Mouse (Mus musculus) heart, embryonic 15.5 days (tissue): Measurements from ENCODE around the gene Med26. TPM values are rescaled to one million over a fixed set of nuclear protein-coding genes. Genes with fewer than 3 reads are reported as not detected.

Source experiments
- ATAC-seq: fragments of 200-750 bp; cut with Nextera tagmentation; replicated peaks from 2 replicates; pipeline ENCODE4 v1.8.0; 2017; ENCODE audit warnings: low read depth, moderate TSS enrichment; ENCODE audit not compliant: insufficient number of reproducible peaks, insufficient read depth, low FRiP score
- H3K27ac ChIP-seq: fragments of 300-500 bp; sonication (generic); 2 replicates; pipeline ENCODE4 v1.5.1; 2015; ENCODE audit warnings: mild to moderate bottlenecking, inconsistent platforms
- H3K27me3 ChIP-seq: fragments of 300-500 bp; sonication (generic); 2 replicates; pipeline ENCODE4 v1.6.1; 2015; ENCODE audit warnings: inconsistent platforms
- H3K36me3 ChIP-seq: fragments of 300-500 bp; sonication (generic); 2 replicates; pipeline ENCODE4 v1.6.1; 2015; ENCODE audit warnings: mild to moderate bottlenecking, inconsistent platforms
- H3K4me1 ChIP-seq: fragments of 300-500 bp; sonication (generic); replicated peaks from 2 replicates; pipeline ENCODE4 v1.6.1; 2015; ENCODE audit warnings: inconsistent platforms
- H3K4me2 ChIP-seq: fragments of 300-500 bp; sonication (generic); 2 replicates; pipeline ENCODE4 v1.6.1; 2015; ENCODE audit warnings: inconsistent platforms, mild to moderate bottlenecking, moderate library complexity
- H3K4me3 ChIP-seq: fragments of 300-500 bp; sonication (generic); 2 replicates; pipeline ENCODE4 v1.5.1; 2015; ENCODE audit warnings: mild to moderate bottlenecking, inconsistent platforms
- H3K9ac ChIP-seq: fragments of 300-500 bp; sonication (generic); 2 replicates; pipeline ENCODE4 v1.6.1; 2015; ENCODE audit warnings: mild to moderate bottlenecking, inconsistent platforms
- H3K9me3 ChIP-seq: fragments of 300-500 bp; sonication (generic); replicated peaks from 2 replicates; pipeline ENCODE4 v1.6.1; 2016; ENCODE audit warnings: inconsistent platforms
- WGBS: fragments of 180-500 bp; shearing (Covaris S2); methylation state at CpG from one replicate; pipeline ENCODE4 v1.1.7; 2015; ENCODE audit warnings: mixed read lengths; 5-methylcytosine and 5-hydroxymethylcytosine counted together
- polyA plus RNA-seq: library from polyadenylated mRNA; unstranded; fragments of >200 nt; fragmentation: Nextera tagmentation; extraction: Ambion mirVana; gene quantifications from 2 replicates; pipeline ENCODE4 v1.2.1, GENCODE M21; 2015

Gene Med26
- polyA plus RNA-seq, 1 experiment from 2014 or later: 8.8 TPM

DNA sequence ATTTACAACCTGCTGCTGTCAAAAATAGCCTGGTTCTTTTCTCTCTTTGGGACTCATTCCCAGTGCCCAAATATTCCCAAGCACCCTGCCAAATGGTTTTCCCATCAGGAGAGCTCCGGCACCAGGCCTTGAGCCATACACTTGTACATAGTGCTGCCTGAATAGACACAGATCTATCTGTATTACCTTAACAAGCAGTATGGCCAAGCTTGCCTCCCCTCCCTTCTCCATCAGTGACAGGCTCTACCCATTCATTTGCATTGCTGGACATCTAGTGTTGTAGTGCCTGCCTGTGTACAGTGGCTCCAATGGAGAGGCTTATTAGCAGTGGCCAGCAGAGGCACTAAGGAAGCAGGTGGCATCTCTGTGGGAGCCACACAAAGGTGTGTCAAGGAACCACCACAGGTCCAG, 47.5 kb downstream of the Med26 start:
- Histone ChIP-seq H3K4me2 (no peak overlapping the region), H3K27ac (peak overlapping the region; percentile 81), H3K9me3 (no peaks in the 10 kb centered on the region), H3K4me1 (peaks cover 63% of the 10 kb centered on the region), H3K36me3 (peaks cover 13% of the 10 kb centered on the region), H3K4me3 (no peak overlapping the region), H3K9ac (no peak overlapping the region), H3K27me3 (no peaks in the 10 kb centered on the region)
- ATAC-seq: no peak
- 73% methylated on average over 1 of the region's 1 CpGs for WGBS

DNA sequence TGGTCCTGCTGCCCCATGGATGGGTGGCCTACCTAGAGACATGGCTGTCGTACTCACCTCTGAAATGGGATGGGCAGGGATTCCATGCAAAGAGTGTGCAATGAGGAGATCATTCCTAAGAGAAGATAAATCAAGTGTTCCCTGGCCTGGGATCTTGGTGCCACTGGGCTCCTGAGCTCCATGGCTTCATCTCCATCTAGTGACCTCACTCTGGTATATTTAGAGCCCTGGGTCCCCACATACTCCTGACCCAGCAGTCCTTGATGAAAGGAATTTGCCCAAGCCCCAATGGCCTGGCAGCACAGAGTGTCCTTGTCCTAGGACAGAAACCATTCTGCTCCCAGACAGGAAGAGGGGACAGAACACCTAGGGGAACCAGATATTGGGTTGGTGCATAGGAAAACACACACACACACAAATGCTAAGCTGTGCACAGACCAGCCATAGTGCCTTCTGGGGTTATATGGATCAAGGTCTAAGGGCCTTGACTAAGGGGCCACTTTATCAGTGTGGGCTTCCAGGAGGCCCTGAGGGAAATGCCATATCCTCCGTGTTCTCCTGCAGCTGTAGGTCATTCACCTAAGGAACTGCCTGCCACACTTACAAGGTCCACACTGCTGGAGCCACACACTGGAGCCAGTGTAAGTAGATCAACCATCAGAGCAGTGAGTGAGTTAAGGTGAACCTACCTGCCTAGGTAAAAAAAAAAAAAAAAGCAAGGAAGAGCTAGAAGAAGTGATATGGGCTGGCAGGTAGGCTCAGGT, 48.4 kb downstream of the Med26 start:
- ATAC-seq: peak; percentile 34

DNA sequence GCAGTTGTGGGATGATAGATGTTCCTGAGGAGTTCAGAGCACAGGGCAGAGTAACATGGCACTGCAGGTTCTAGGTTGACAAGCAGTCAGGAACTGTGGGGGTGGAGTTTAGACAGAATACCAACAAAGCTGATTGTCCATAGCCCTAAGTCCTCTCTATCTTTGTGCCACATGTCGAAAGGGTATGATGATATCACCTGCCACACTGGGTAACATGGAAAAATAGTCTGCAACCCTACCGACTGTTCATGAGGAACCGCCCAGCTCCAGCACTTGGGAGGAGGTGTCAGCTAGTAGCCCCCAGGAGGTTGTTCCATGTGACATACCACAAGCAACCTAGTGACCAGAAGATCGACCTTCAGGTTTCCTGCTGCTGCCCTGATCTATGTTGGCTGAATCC, 49.5 kb downstream of the Med26 start:
- Histone ChIP-seq H3K9ac (no peak overlapping the region), H3K27me3 (no peaks in the 10 kb centered on the region), H3K4me3 (no peak overlapping the region), H3K36me3 (peaks cover 23% of the 10 kb centered on the region), H3K4me2 (no peak overlapping the region), H3K4me1 (peaks cover 56% of the 10 kb centered on the region), H3K9me3 (no peaks in the 10 kb centered on the region), H3K27ac (0 out of 2 replicates have a peak overlapping the region, but pooled peaks have one; percentile 81)
- whole genome bisulfite sequencing: 78% methylated on average over 4 of the region's 4 CpGs
- no peak for ATAC-seq

More for the DNA sequence above, 48.4 kb downstream of the Med26 start:
- H3K9ac ChIP-seq: no peak overlapping the region
- H3K27me3 ChIP-seq: no peaks in the 10 kb centered on the region
- WGBS: 46% methylated on average over 2 of the region's 2 CpGs
- H3K4me3 ChIP-seq: no peak overlapping the region
- H3K4me2 ChIP-seq: peak overlapping the region; percentile 11; the same call in 1 of the 2 replicates
- H3K9me3 ChIP-seq: no peaks in the 10 kb centered on the region
- peaks cover 21% of the 10 kb centered on the region for H3K36me3 ChIP-seq
- peaks cover 56% of the 10 kb centered on the region for H3K4me1 ChIP-seq
- peak overlapping the region; percentile 81 for H3K27ac ChIP-seq

DNA sequence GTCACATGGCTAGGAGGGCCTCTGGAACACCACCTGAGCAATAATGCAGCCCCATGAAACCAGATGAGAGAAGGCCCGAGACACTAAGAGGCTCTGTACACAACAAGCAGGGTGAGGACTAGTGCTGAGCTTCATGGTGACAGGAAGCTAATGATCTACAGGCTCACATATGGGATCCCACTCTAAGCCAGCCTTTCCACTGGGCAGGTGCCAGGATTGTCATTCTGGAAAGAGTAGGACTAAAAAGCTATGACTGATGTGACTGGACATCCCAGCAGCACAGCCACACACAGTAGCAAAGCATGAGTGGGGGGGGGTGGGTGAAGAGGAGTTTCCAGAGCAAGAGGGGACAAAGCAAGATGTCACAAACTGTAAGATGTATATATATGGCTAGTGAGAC, 50.2 kb downstream of the Med26 start:
- WGBS: 71% methylated on average over 1 of the region's 1 CpGs
- Histone ChIP-seq H3K9me3 (no peaks in the 10 kb centered on the region), H3K27ac (no peak overlapping the region), H3K27me3 (no peaks in the 10 kb centered on the region), H3K36me3 (peaks cover 23% of the 10 kb centered on the region), H3K4me3 (no peak overlapping the region), H3K4me2 (no peak overlapping the region), H3K4me1 (peaks cover 55% of the 10 kb centered on the region), H3K9ac (no peak overlapping the region)
- no peak for ATAC-seq

DNA sequence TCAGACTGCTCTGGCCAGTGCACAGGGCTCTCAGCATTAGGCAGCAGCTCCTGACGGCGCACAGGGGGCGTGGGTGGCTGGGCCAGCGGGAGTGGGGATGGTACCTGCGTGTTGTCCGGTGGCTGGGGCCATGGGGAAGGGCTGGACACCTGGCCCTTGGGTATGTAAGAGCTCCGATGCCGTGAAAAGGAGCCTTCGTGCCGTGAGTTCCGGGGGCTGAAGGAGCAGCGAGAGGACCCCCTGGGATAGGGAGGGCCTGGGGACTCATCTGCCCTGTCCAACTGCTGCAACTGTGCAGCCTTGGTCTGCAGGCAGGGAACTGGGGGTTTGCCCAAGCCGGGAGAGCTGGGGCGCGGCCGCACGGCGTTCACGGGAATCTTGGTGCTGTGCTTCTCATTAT, 51.9 kb downstream of the Med26 start:
- no peak for ATAC-seq

DNA sequence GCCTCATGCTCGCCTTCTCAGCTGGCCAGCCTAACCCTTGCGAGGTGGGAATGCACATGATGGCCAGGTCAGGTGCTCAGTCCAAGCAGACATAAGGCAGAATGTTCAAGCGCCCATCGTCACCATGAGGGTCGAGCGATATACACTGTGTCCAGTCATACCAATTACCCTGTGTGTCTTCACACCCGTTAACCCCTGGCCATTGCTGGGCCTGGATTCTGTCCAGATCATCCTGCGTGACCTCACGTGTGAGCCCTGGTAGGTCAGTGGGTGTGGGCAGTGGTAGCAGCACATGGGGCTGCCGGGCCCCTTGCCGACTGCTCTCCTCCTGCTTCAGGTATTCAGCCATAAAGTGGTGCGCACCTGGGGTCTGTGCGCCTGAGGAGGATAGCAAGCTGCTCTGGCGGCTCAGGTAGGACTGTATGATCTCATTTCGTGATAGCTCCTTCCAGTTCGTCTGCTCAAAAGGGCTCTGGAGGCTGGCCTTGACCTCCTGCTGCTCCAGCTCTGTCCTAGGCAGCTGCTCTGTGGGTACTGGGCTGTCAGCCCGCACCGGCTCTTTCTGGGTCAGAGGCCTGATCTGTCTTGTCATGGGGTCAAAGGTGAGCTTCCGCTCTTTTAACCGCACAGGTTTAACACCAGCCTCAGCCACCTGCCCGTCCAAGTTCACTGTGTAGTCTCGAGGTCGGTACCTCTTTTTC, 52.5 kb downstream of the Med26 start:
- Histone ChIP-seq H3K36me3 (peaks cover 23% of the 10 kb centered on the region), H3K27me3 (no peaks in the 10 kb centered on the region), H3K9ac (no peak overlapping the region), H3K4me1 (peaks cover 53% of the 10 kb centered on the region), H3K9me3 (no peaks in the 10 kb centered on the region), H3K4me3 (no peak overlapping the region), H3K27ac (no peak overlapping the region), H3K4me2 (no peak overlapping the region)
- 87% methylated on average over 23 of the region's 23 CpGs for WGBS
- no peak for ATAC-seq

More for the DNA sequence above, 51.9 kb downstream of the Med26 start:
- no peak overlapping the region for H3K27ac ChIP-seq
- H3K36me3 ChIP-seq: peaks cover 23% of the 10 kb centered on the region
- no peaks in the 10 kb centered on the region for H3K27me3 ChIP-seq
- H3K4me2 ChIP-seq: no peak overlapping the region
- no peak overlapping the region for H3K4me3 ChIP-seq
- peaks cover 52% of the 10 kb centered on the region for H3K4me1 ChIP-seq
- no peaks in the 10 kb centered on the region for H3K9me3 ChIP-seq
- H3K9ac ChIP-seq: no peak overlapping the region
- 91% methylated on average over 19 of the region's 19 CpGs for WGBS

DNA sequence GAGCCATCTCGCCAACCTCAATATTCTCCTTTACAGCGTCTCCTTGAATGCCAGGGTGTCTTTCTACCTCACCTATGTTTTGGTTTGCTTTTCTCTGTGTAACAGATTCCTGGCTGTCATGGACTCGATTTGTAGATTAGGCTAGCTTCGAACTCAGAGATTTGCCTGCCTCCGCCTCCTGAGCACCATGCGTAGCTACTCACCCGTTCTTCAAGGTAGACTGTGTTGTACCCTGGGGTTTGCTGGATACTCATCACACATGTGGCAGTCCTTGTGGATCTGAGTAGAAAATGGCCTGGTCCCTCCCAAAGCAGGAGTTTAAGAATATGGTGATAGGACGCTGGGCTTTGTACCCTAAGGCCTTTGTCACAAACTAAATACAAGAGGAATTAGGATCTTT, 54.7 kb downstream of the Med26 start:
- ATAC-seq: no peak
- 12% methylated on average over 8 of the region's 8 CpGs for whole genome bisulfite sequencing
- Histone ChIP-seq H3K27ac (peak overlapping the region; percentile 80; the same call in 1 of the 2 replicates), H3K4me1 (peaks cover 37% of the 10 kb centered on the region), H3K36me3 (peaks cover 23% of the 10 kb centered on the region), H3K9ac (peak overlapping the region; percentile 52), H3K4me2 (peak overlapping the region; percentile 64), H3K9me3 (no peaks in the 10 kb centered on the region), H3K4me3 (peak overlapping the region; percentile 81), H3K27me3 (no peaks in the 10 kb centered on the region)

DNA sequence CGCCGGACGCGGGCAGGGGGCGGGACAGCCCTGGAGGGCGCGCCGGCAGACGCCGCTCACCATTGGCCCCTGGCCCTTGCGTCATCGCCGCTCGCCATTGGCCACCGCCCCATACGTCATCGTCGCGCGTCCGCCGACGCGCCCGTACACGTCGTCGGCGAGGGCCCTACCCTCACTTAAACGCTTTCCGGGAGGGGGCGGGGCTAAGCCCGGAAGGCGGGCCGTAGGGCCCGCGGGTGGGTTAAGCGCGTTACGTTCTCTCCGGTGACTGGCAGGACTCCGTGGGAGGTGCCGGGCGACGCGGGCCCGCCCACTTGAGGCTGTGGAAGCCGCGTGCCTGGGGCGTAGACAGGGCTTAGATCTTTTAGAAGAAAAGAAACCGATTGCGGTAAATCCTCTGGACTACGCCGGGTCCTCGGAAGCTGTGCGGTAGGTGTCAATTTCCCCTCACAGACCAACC, 55.4 kb downstream of the Med26 start:
- peak; percentile 97 for ATAC-seq
- peak overlapping the region; percentile 89 for H3K4me2 ChIP-seq
- H3K9me3 ChIP-seq: no peaks in the 10 kb centered on the region
- H3K36me3 ChIP-seq: peaks cover 23% of the 10 kb centered on the region
- peak overlapping the region; percentile 81 for H3K4me3 ChIP-seq
- H3K9ac ChIP-seq: peak overlapping the region; percentile 81
- H3K27ac ChIP-seq: peak overlapping the region; percentile 80
- no peaks in the 10 kb centered on the region for H3K27me3 ChIP-seq
- peaks cover 32% of the 10 kb centered on the region for H3K4me1 ChIP-seq
- under 1% methylated on average over 56 of the region's 56 CpGs for WGBS

DNA sequence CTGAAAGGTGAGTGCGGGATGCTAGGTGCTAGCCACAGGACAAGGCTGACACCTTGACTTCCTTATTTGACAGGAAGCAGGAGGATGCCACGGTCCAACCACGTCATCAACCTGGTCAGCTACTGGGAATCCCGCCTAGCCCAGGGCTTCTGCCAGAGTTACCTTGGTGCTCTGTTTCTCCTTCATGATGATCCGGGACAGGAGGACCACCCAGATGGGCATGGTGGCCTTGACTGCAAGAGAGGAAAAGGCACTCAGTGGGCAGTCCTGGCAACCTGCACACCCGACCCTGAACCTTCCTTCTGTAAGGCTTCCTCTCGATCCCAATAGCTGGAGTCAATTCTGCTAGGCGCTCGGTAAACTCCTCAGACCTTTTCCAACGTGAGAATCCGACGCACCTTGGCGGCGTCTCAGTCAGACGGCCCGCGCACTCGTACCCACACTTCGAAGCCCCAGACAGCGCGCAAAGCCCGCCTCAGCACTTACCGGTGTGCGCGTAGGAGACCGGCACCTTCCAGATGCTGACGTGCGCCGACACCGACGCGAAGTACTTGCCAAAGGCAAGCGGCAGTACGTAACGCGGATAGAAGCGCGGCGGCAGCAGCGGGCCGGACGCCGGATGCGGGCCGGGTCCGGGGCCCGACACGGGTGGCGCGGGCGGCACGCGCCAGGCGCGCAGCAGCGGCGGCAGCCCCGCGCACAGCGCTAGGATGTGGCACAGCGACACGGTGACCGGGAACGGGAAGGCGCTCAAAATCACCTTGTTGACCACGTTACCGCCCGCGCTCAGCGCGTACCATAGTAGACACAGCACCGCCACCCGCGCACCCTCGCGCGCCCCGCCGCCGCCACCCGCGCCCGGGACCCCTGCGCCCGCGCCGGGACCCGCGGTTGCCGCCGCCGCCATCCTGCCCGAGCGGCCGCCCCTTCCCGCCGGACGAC, 56.1 kb downstream of the Med26 start, which contains the start of gene Slc35e1:
Gene Slc35e1 (minus strand): TSS at position 935 of the 942 bp plus-strand sequence.
- H3K36me3 ChIP-seq: peaks cover 25% of the 10 kb centered on the region
- H3K4me3 ChIP-seq: peak within 1 kb of the TSS; percentile 81
- WGBS: under 1% methylated on average over 98 of the region's 98 CpGs
- no peaks in the 10 kb centered on the region for H3K27me3 ChIP-seq
- no peaks in the 10 kb centered on the region for H3K9me3 ChIP-seq
- H3K27ac ChIP-seq: peak within 1 kb of the TSS; percentile 80
- ATAC-seq: peak; percentile 16; the same call in 1 of the 2 replicates
- H3K4me1 ChIP-seq: peaks cover 32% of the 10 kb centered on the region
- peak within 1 kb of the TSS; percentile 89 for H3K4me2 ChIP-seq
- H3K9ac ChIP-seq: peak within 1 kb of the TSS; percentile 81

DNA sequence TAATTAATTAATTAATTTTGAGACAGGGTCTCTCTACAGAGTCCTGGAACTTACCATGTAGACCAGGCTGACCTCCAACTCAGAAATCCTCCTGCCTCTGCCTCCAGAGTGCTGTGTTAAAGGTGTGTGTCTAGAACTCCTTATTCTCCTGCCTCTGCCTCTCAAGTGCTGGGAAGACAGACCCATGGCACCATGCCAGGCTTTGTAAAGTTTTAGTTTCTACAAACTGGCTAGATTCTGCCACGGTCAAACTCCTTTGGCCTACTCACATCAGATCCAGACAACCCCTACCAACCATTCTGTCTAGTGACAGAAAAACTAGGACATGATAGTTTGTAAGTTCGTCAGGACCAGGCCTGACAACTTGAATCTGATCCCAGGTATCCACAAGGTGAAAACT, 57.1 kb downstream of the Med26 start:
- Histone ChIP-seq H3K9me3 (no peaks in the 10 kb centered on the region), H3K4me1 (peaks cover 37% of the 10 kb centered on the region), H3K4me2 (peak overlapping the region; percentile 89), H3K9ac (no peak overlapping the region), H3K36me3 (peaks cover 23% of the 10 kb centered on the region), H3K4me3 (peak overlapping the region; percentile 81), H3K27me3 (no peaks in the 10 kb centered on the region), H3K27ac (no peak overlapping the region)
- WGBS: 81% methylated on average over 2 of the region's 2 CpGs
- no peak for ATAC-seq

DNA sequence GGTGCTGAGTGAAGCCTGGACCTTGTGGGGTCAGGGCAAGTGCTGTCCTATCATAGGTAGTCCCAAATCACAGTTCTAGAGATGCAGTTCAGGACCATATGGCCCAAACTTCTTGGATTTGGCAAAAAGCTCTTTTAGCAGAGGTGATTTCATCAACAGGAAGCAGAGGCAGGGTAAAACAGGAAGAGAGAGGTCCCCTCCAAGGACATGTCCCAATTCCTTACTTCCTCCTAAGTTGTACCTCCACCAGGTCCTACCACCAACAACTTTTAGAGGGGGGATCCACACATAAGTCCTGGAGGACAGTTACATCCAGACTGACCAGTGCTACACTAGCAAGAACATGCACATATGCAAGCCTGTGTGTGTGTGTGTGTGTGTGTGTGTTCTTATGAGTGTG, 61.1 kb downstream of the Med26 start:
- ATAC-seq: no peak
- Histone ChIP-seq H3K9me3 (no peaks in the 10 kb centered on the region), H3K36me3 (peaks cover 32% of the 10 kb centered on the region), H3K4me1 (peaks cover 22% of the 10 kb centered on the region), H3K4me3 (no peak overlapping the region), H3K27ac (no peak overlapping the region), H3K27me3 (no peaks in the 10 kb centered on the region), H3K9ac (no peak overlapping the region), H3K4me2 (no peak overlapping the region)
